Mouse (Mus musculus) skeletal muscle tissue, adult 2 months (tissue): Measurements from ENCODE around the gene Il5.

ENCODE experiments used
- DNase-seq: peaks from one replicate; pipeline ENCODE4 v3.0.0-alpha.2; 2012; ENCODE audit warnings: low read depth, low spot score

Il5 gene

DNA sequence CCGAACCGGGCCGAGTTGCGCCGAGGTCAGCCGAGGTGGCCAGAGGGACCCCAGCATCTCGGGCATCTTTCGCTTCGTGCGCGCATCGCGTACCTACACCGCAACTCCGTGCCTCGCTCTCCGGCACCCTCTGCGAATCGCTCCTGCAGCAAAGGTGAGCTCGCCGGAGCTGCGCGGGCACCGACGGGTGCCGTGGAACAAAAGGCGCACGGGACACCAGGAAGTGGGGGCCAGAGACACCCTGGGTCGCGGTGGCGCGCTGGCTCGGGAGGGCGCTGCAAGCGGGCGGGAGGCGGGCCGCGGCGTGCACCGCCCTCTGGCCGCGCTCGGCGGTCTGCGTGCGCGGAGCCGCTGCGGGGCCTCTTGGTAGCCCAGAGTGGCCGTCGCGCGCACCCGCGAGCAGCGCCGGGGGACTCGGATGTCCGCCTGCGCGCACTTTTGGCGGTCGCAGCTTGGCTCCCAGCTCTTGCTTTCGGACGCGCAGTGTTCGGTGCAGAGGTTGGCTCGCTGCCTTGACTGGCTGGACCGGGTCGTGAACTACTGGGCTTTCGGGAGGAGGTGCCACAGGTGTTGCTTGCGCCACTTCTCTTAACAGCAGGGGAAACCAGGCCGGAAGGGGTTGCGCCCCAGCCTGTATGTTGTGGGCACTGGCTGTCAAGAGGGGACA, 49.7 kb downstream of the Il5 start:
- peak; percentile 56 for DNase-seq

DNA sequence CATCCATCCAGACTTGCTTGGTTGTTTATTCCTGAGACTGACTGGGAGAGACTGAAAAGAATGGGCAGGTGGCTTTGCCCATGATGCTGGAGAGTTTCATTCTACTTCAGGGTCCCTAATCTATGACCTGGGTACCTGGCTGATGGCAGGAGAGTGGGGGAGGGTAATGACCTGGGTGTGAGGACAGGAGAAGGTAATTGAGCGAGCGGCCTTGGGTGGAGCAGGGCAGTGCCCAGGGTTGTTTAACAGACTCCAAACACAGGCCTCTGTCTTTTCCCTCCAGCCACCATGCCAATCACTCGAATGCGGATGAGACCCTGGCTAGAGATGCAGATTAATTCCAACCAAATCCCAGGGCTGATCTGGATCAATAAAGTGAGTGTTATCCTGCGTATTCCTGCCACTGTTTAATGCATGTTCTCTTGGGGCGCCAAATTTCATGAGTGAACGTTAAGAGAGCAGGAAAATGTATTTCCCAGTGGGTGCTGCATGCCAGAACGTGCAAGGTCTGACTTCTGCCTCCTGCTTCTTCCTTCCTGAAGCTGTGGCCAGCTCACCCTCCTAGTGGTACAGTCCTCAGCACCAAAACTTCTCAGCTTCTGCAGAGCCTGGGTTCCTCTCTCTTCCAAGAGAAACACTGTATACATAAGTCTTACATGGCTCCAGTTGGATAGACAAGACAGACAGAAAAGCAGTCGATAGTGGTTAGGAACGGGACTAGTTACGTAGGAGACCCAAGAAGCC, 50.6 kb downstream of the Il5 start:
- DNase-seq: no peak

DNA sequence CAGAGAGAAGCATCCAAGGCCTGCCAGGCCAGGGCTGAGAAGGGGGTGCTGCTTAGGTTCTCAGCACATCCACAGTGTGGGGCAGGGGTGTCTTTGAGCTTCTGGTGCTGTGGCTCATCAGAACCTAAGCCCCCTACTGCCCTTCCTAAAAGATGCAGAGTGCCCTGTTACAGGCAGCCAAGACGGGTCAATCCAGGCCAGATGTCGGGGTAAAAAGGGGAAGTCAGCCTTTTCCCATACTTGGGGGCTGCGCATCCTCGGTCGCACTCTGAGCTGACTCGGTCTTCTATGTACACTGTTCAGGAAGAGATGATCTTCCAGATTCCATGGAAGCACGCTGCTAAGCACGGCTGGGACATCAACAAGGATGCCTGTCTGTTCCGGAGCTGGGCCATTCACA, 51.9 kb downstream of the Il5 start:
- DNase-seq: no peak

DNA sequence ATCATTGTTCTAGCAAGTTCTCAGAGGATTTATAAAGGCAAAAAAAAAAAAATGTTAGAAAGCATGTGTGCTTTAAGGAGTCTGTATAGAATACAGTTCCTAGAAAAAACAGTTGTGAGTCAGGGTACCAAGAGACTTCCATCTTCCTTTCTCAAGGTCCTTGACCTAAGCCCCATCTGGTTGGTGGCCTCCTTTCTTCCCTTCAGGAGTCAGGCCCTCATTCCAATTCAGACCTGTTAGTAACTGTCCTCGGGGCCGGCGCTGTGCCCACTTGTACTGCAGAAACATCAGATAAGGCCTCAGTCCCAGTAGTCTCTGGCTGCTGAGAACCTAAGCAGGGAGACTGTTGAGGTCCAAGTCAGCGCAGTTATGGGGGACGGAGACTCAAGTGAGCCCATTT, 52.5 kb downstream of the Il5 start, which contains the start of gene Gm17334:
Gene Gm17334 (minus strand): TSS at position 101 of the 400 bp plus-strand sequence.
- DNase-seq: no peak

DNA sequence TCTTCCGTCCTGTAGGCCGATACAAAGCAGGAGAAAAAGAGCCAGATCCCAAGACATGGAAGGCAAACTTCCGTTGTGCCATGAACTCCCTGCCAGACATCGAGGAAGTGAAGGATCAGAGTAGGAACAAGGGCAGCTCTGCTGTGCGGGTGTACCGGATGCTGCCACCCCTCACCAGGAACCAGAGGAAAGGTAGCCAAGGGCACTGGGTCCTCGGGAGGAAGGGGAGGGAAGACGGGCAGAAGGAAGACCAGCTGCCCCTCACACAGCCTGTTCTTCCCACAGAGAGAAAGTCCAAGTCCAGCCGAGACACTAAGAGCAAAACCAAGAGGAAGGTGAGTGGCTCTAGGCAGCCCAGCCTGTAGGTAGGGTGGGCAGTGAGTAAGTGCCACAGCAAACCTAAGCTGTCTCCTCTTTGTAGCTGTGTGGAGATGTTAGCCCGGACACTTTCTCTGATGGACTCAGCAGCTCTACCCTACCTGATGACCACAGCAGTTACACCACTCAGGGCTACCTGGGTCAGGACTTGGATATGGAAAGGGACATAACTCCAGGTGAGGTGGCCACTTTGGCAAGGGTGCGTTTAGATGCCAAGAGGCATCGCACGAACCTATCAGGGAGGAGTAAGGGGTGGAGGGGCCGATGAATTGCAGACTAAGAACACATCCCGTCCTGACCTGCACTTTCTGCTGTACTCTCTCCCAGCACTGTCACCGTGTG, 53.2 kb downstream of the Il5 start:
- DNase-seq: no peak
